Mouse (Mus musculus): ENCODE results near the gene Nlrp4b.
"Not testable (repeated sequence)": the region's sequence is repeated elsewhere in the genome, so short reads cannot be mapped to it uniquely, and the experiment has no call there.

The Nlrp4b gene

DNA sequence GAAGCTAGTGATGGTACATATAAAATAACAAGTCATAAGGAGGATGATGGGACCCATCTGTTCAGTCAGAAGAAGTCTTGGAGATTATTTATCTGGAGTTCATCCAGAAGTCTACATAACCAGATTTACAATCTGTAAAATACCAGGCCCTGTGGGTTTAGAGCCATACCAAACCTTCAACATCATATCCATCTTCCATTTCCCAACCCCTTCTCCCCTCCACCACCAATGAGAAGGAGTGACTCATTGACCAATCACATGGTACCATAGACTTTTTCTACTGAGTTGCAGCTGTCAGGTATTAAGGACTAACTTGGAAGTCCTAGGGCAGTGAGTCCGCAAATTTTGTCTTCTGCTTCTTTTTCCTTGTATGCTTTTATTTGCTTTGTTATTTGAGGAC is at the start of gene Nlrp4b:
Gene Nlrp4b (plus strand): TSS at position 301 of the 400 bp plus-strand sequence.
- DNase-seq = no peak

DNA sequence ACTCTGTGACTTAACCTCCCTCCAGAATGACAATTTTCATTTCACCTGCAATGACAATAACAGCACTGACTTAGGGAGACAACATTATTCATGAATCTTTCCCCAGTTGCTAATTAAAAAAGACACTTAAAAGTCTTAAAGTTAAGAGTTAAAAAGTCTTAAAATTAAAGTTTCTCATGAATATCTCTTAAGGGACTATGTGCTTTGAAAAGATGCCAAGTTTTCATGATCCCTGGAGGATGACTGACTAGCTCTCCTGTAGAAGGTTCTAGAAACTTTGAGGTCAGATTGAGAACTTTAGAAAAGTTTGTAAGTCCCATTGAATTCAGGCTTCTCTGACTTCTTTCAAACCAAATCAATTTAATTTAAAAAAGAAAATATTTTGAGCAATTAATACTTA is 66.7 kb downstream of the Nlrp4b start, which contains the start of gene Vmn1r71:
Gene Vmn1r71 (minus strand): TSS at position 101 of the 400 bp plus-strand sequence.
- no peak for DNase-seq

DNA sequence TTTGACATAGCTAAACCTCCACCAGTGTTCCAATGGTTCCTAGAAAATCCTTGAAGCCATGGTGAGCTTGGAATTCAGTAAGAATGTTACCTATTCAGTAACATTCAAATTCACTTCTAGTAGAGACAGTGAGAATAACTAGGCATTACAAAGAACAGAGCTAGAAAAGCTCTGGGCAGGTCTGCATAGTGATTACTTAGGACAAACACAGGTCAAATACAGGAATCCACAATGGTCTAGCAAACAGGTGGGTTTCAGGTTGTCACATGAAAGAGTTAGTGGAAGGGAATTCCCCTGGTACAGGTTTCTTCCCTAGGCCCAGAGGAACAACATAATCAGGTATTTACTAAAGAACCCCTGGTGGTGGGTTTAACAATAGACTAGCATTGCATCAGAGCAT is 70.0 kb downstream of the Nlrp4b start:
- not testable (repeated sequence) for DNase-seq
